Mouse (Mus musculus): ENCODE data around the gene Nme9. TPM values are rescaled to one million over a fixed set of nuclear protein-coding genes. Genes with fewer than 3 reads are reported as not detected.

Gene Nme9
- total RNA-seq, 2 experiments from 2014 or later: not detected

DNA sequence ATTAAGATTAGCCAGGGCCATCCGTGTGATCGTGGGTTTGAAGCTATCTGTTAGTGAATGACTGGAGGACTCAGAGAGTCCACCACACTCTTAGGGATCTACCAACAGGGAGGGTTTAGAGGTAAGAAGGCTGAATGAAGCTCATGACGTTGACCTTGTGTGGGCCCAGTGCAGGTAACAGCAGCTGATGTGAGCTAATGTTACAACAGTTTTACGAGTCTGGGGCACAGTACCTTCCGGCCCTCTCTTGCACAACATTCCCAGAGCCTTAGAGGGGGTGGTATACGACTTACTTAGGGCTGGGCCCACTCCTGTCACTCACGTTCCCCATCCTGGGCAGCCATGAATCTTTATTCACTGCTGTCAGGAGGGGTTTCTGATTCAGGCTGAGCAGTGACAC lies 20.1 kb downstream of the Nme9 start:
- no peak for ATAC-seq (replicated peaks; ENCODE audit: low FRiP score, poor library complexity, severe bottlenecking)

DNA sequence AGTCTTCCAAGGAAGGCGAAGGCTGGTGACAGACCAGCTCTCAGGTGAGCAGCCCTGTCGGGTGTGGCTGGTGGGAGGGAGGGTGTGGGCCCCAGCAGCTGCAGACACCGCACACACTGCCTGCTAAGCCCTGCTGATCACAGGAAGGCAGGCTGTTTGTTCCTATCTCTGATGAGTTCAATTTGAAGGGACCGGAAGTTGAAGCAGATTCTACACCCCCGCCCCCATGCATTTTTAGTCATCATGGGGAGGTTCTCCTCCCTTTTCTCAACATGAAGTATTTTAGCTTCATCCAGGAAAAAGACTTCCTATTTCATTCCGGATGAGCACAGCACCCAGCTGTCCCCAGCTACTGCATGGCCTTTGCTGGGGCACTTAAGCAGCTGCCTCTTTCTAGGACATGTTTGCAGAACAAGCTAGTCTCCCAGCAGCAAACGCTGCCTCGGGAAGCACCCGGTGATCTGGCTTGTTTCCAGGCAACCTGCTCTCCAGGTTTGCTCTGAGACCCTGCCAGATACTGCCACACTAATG lies 28.0 kb downstream of the Nme9 start:
- no peak for ATAC-seq (replicated peaks; ENCODE audit: low FRiP score, poor library complexity, severe bottlenecking)

DNA sequence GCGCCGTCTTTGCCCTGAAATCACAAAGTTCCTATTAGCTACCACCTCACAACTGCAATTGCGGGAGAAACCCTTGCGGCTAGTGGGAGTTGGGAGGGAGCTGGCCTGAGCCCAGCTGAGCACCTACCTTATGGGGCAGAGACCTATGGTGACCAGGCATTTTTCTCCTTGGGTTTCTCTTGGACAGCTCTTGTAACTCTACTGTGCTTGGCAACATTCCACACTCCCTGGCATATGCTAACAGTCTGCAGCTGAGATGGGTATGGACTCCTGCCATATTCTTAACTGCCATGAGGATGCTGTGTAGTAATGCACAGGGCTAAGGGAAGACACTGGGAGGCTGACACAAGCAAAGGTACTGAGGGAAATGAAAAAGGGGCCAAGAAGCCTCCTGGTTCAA lies 29.5 kb downstream of the Nme9 start:
- no peak for ATAC-seq (replicated peaks; ENCODE audit: low FRiP score, poor library complexity, severe bottlenecking)

DNA sequence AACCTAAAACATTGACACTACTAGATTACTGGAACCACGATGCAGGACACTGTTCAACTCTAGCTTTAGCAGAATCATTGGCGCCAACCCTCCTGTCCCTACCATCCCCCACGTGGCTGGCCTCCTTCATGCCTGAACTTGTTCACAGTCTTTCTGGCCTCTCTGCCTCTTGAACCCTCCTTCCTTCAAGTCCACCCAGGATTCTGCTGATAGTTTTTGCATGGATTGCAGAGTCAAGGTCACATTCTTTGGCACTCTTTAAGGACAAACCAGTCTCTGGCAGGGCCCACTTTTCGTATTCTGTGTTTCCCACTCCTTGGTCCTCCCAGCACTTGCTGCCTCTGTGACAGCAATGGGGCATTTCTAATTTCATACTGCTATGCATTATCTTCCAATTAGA lies 31.9 kb downstream of the Nme9 start:
- ATAC-seq (replicated peaks; ENCODE audit: low FRiP score, poor library complexity, severe bottlenecking): no peak

GRCm38 (mm10) chr9:99484632-99485031 lies 33.4 kb downstream of the Nme9 start:
- 0 out of 2 replicates have a peak, but pooled peaks have one; percentile 10 for ATAC-seq (replicated peaks; ENCODE audit: low FRiP score, poor library complexity, severe bottlenecking)

DNA sequence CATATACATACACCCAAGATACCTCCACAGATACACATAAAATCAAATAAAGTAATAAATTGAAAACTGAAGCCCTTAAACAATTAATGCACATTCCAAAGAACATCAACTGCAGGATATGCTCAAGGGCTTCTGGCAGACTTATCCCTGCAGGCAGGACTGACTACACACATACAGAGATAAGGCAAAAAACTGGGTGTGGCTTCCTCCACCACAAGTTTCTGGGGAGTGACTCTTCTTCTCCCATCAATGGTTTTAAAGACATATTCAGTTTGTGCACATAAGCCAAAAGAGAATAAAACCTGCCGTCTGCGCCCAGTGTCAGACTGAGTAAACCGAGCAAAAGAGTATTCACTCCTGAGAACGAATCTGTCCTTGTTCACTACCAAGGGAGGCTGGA lies 33.9 kb downstream of the Nme9 start:
- ATAC-seq (replicated peaks; ENCODE audit: low FRiP score, poor library complexity, severe bottlenecking): peak; percentile 92

GRCm38 (mm10) chr9:99487126-99487695 lies 35.9 kb downstream of the Nme9 start:
- no peak for ATAC-seq (replicated peaks; ENCODE audit: low FRiP score, poor library complexity, severe bottlenecking)

GRCm38 (mm10) chr9:99487841-99488240 lies 36.6 kb downstream of the Nme9 start:
- no peak for ATAC-seq (replicated peaks; ENCODE audit: low FRiP score, poor library complexity, severe bottlenecking)

GRCm38 (mm10) chr9:99491050-99491449 lies 39.8 kb downstream of the Nme9 start:
- ATAC-seq (replicated peaks; ENCODE audit: low FRiP score, poor library complexity, severe bottlenecking): no peak

- peak; percentile 28; the same call in 1 of the 2 replicates for ATAC-seq (replicated peaks; ENCODE audit: low FRiP score, poor library complexity, severe bottlenecking)
Measured at GRCm38 (mm10) chr9:99492634-99493200, 41.4 kb downstream of the Nme9 start.

- no peak for ATAC-seq (replicated peaks; ENCODE audit: low FRiP score, poor library complexity, severe bottlenecking)
Measured at GRCm38 (mm10) chr9:99499336-99499735, 48.1 kb downstream of the Nme9 start.

GRCm38 (mm10) chr9:99505875-99506274 lies 54.6 kb downstream of the Nme9 start:
- no peak for ATAC-seq (replicated peaks; ENCODE audit: low FRiP score, poor library complexity, severe bottlenecking)

Other genes starting within 250 kb of the Nme9 start
- not detected in 2 replicates for gene Faiml, start 214.2 kb upstream of the Nme9 start, total RNA-seq (2015; ENCODE audit: low replicate concordance)
- gene Faiml, start 214.2 kb upstream of the Nme9 start, total RNA-seq (2017; ENCODE audit: low replicate concordance): not detected in 2 replicates
- 36.4 and 37.3 TPM in 2 replicates for gene Cep70, start 208.1 kb upstream of the Nme9 start, total RNA-seq (2015; ENCODE audit: low replicate concordance)
- 27.1 and 57.4 TPM in 2 replicates for gene Cep70, start 208.1 kb upstream of the Nme9 start, total RNA-seq (2017; ENCODE audit: low replicate concordance)
- gene Esyt3, start 92.9 kb upstream of the Nme9 start, total RNA-seq (2015; ENCODE audit: low replicate concordance): not detected in 2 replicates
- gene Esyt3, start 92.9 kb upstream of the Nme9 start, total RNA-seq (2017; ENCODE audit: low replicate concordance): not detected in 2 replicates
- 4.4 TPM in 1 of 2 replicates, not detected in the other for gene Mras, start 14.1 kb upstream of the Nme9 start, total RNA-seq (2015; ENCODE audit: low replicate concordance)
- 1.3 and 2.7 TPM in 2 replicates for gene Mras, start 14.1 kb upstream of the Nme9 start, total RNA-seq (2017; ENCODE audit: low replicate concordance)
- gene Armc8, start 117.4 kb downstream of the Nme9 start, total RNA-seq (2015; ENCODE audit: low replicate concordance): 17.6 and 34.0 TPM in 2 replicates
- gene Armc8, start 117.4 kb downstream of the Nme9 start, total RNA-seq (2017; ENCODE audit: low replicate concordance): 14.4 and 19.3 TPM in 2 replicates
- gene Dbr1, start 124.3 kb downstream of the Nme9 start, total RNA-seq (2015; ENCODE audit: low replicate concordance): 2.5 and 6.9 TPM in 2 replicates
- gene Dbr1, start 124.3 kb downstream of the Nme9 start, total RNA-seq (2017; ENCODE audit: low replicate concordance): 11.2 and 14.5 TPM in 2 replicates
- gene A4gnt, start 161.0 kb downstream of the Nme9 start, total RNA-seq (2015; ENCODE audit: low replicate concordance): not detected in 2 replicates
- not detected in 2 replicates for gene A4gnt, start 161.0 kb downstream of the Nme9 start, total RNA-seq (2017; ENCODE audit: low replicate concordance)
- not detected in 2 replicates for gene Dzip1l, start 178.0 kb downstream of the Nme9 start, total RNA-seq (2015; ENCODE audit: low replicate concordance)
- not detected in 2 replicates for gene Dzip1l, start 178.0 kb downstream of the Nme9 start, total RNA-seq (2017; ENCODE audit: low replicate concordance)

All from erythroblast, adult 5-6 weeks (primary cell).